Mouse (Mus musculus): ENCODE results near the gene Trmt61a. TPM values are rescaled to one million over a fixed set of nuclear protein-coding genes. Genes with fewer than 3 reads are reported as not detected.
A peak's percentile ranks its signal among the peaks of the same experiment; 100 is the strongest.
"Not testable (repeated sequence)": the region's sequence is repeated elsewhere in the genome, so short reads cannot be mapped to it uniquely, and the experiment has no call there.

Gene Trmt61a
- 3.4 and 4.6 TPM in 2 replicates for polyA plus RNA-seq (2014; fragmentation: Nextera tagmentation; extraction: Ambion mirVana)

DNA sequence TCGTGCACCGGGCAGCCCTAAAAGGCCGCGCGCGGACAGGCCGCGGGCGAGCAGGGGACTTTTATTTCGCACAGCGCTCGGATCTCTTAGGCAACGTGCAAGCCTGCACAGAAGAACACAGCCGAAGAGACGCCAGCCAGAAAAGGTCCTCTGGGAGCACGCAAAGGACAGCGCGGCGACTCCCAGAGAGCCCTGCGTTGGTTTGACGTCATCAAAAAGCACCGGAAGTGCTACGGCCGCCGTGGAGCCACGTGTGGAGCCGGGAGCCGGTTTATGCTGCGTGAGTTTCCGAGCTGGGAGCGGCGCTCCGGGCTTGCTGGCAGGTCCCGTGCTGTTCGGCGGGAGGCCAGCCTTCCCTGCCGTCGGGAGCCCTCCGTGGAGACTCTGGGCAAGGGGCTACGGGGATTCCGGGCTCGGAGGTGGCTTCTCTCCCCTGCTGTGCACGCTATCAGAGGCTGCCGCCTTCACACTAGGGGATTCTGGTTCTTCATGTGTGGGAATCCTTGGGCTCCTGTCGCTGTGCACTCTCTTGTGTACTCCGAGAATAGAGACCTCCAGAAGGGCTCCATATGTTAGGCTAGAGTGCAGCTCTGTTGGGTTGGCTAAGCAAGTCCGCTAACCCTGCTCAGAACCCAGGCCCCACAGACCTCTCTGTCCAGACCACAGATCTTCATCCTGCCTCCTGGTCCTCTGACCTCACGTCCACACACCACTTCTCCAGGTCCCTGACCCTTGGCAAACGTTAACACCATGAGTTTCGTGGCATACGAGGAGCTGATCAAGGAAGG is at the start of gene Trmt61a:
Gene Trmt61a, plus strand, starts transcription at position 224 of the 788 bp plus-strand sequence.
- peak; percentile 67 for ATAC-seq (replicated peaks; ENCODE audit: insufficient number of reproducible peaks, low FRiP score, low TSS enrichment)
- Histone ChIP-seq H3K27me3 (ENCODE audit: control insufficient read depth, insufficient read depth, low read length) (no peaks in the 10 kb centered on the region), H3K4me2 (peak within 1 kb of the TSS; percentile 75), H3K36me3 (ENCODE audit: control insufficient read depth, insufficient read depth, low read length) (no peaks in the 10 kb centered on the region), H3K9me3 (replicated peaks; ENCODE audit: control insufficient read depth, low read length) (no peaks in the 10 kb centered on the region), H3K4me1 (ENCODE audit: control insufficient read depth, insufficient read depth, low read length) (peaks cover 38% of the 10 kb centered on the region), H3K27ac (ENCODE audit: low read depth, low read length) (peak within 1 kb of the TSS; percentile 96), H3K9ac (ENCODE audit: low read depth, low read length) (peak within 1 kb of the TSS; percentile 83), H3K4me3 (ENCODE audit: low read depth, low read length) (peak within 1 kb of the TSS; percentile 69)
- under 1% methylated on average over 51 of the region's 51 CpGs for WGBS (ENCODE audit: insufficient replicate concordance)

DNA sequence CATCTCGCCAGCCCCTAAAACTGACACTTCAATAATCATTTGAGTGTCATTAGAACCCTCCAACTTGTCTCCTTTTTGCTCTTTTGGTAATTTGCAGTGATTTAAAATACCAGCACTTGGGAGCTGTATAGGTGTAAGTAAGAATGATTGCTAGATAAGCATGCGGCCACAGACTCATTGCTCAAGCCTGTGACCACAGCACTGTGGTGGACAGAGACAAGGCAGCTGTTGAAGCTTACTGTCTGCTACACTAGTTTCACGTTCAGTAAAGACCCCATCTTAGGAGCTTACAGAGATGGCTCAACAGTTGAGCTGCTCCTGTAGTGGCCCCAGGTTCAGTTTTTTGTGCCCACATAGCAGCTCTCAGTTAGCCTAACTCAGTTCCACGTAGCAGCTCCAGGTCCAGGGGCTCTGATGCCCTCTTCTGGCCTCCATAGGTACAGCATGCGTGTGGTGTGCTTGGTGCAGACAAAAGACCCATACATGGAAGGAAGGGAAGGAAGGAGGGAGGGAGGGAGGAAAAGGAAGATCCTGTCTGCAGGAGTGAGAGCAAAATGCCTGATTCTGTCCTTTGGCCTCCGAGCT is 29.8 kb upstream of the Trmt61a start:
- Histone ChIP-seq H3K27me3 (ENCODE audit: control insufficient read depth, insufficient read depth, low read length) (no peaks in the 10 kb centered on the region), H3K4me3 (ENCODE audit: low read depth, low read length) (no peak overlapping the region), H3K4me2 (no peak overlapping the region), H3K36me3 (ENCODE audit: control insufficient read depth, insufficient read depth, low read length) (peaks cover 21% of the 10 kb centered on the region), H3K9ac (ENCODE audit: low read depth, low read length) (no peak overlapping the region), H3K4me1 (ENCODE audit: control insufficient read depth, insufficient read depth, low read length) (no peaks in the 10 kb centered on the region), H3K27ac (ENCODE audit: low read depth, low read length) (no peak overlapping the region), H3K9me3 (replicated peaks; ENCODE audit: control insufficient read depth, low read length) (no peaks in the 10 kb centered on the region)
- no peak for ATAC-seq (replicated peaks; ENCODE audit: insufficient number of reproducible peaks, low FRiP score, low TSS enrichment)
- 54% methylated on average over 6 of the region's 6 CpGs for WGBS (ENCODE audit: insufficient replicate concordance)

DNA sequence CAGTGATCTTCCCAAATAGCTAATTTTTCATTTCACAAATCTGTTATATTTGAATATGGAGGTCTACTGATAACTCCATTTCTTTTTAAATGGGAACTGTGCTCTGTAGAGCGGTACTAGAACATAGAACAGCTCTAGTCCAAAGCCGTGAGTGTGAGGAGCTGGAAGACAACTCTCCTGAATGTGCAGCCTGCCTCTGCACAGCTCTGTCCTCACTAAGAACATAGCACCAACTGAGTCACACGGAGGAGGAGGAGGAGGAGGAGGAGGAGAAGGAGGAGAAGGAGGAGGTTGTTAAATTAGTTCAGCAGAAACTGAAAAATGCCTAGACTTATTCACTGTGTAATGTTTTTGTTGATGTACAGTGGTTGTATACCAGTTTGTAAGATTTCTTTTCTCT is 25.0 kb upstream of the Trmt61a start:
- Histone ChIP-seq H3K27me3 (ENCODE audit: control insufficient read depth, insufficient read depth, low read length) (no peaks in the 10 kb centered on the region), H3K27ac (ENCODE audit: low read depth, low read length) (no peak overlapping the region), H3K4me3 (ENCODE audit: low read depth, low read length) (no peak overlapping the region), H3K4me1 (ENCODE audit: control insufficient read depth, insufficient read depth, low read length) (no peaks in the 10 kb centered on the region), H3K4me2 (no peak overlapping the region), H3K9me3 (replicated peaks; ENCODE audit: control insufficient read depth, low read length) (no peaks in the 10 kb centered on the region), H3K36me3 (ENCODE audit: control insufficient read depth, insufficient read depth, low read length) (peaks cover 14% of the 10 kb centered on the region; the same call in 1 of the 2 replicates), H3K9ac (ENCODE audit: low read depth, low read length) (no peak overlapping the region)
- no peak for ATAC-seq (replicated peaks; ENCODE audit: insufficient number of reproducible peaks, low FRiP score, low TSS enrichment)
- whole genome bisulfite sequencing (ENCODE audit: insufficient replicate concordance): 83% methylated on average over 3 of the region's 3 CpGs

DNA sequence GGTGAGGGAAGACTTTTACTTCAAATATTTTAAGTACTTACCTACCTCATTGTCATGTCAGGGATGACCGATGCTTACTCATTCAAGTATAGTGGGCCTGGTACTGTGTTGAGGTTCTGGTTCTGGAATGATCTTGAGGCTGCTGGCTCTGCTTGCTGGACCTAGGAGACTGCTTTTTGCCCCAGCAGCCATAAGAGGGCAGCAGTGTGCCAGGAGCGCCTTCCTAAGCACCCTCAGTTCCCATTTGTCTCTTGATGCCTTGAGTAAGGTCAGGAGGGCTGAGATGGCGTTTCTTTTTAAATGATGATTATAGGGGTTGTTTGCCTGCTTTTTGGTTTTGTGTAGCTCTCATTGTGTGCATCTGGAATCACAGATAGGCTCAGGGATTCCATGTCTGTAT is 24.5 kb upstream of the Trmt61a start:
- Histone ChIP-seq H3K36me3 (ENCODE audit: control insufficient read depth, insufficient read depth, low read length) (peaks cover 11% of the 10 kb centered on the region; the same call in 1 of the 2 replicates), H3K9me3 (replicated peaks; ENCODE audit: control insufficient read depth, low read length) (no peaks in the 10 kb centered on the region)
- 44% methylated on average over 3 of the region's 3 CpGs for WGBS (ENCODE audit: insufficient replicate concordance)

DNA sequence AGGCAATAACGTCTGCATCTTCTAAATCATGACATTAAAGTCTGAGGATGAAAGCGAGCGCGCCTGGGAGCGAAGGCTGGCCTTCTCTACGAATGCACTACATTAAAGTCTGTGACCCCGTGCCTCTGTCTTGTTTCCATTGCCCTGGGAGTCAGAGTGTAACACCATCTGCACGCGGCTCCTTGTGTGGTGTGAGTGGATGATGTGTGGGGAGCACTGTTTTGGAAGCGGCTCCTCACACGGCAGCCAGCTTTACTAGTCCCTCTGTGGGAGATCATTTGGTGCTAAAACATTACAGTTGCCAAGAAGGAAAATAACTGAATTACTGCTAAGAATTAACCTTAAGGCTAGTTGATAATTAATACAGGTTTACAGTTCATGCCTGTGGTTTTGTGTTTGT is 22.2 kb upstream of the Trmt61a start:
- H3K9me3 ChIP-seq (replicated peaks; ENCODE audit: control insufficient read depth, low read length): no peaks in the 10 kb centered on the region
- H3K36me3 ChIP-seq (ENCODE audit: control insufficient read depth, insufficient read depth, low read length): peaks cover 10% of the 10 kb centered on the region; the same call in 1 of the 2 replicates
- no peak overlapping the region for H3K27ac ChIP-seq (ENCODE audit: low read depth, low read length)
- H3K4me3 ChIP-seq (ENCODE audit: low read depth, low read length): no peak overlapping the region
- H3K27me3 ChIP-seq (ENCODE audit: control insufficient read depth, insufficient read depth, low read length): no peaks in the 10 kb centered on the region
- no peaks in the 10 kb centered on the region for H3K4me1 ChIP-seq (ENCODE audit: control insufficient read depth, insufficient read depth, low read length)
- H3K9ac ChIP-seq (ENCODE audit: low read depth, low read length): no peak overlapping the region
- WGBS (ENCODE audit: insufficient replicate concordance): 95% methylated on average over 11 of the region's 11 CpGs
- ATAC-seq (replicated peaks; ENCODE audit: insufficient number of reproducible peaks, low FRiP score, low TSS enrichment): no peak
- no peak overlapping the region for H3K4me2 ChIP-seq

More for the DNA sequence above, 24.5 kb upstream of the Trmt61a start:
- Histone ChIP-seq H3K27ac (ENCODE audit: low read depth, low read length) (no peak overlapping the region), H3K27me3 (ENCODE audit: control insufficient read depth, insufficient read depth, low read length) (no peaks in the 10 kb centered on the region), H3K4me3 (ENCODE audit: low read depth, low read length) (no peak overlapping the region), H3K4me2 (no peak overlapping the region), H3K9ac (ENCODE audit: low read depth, low read length) (no peak overlapping the region), H3K4me1 (ENCODE audit: control insufficient read depth, insufficient read depth, low read length) (no peaks in the 10 kb centered on the region)
- ATAC-seq (replicated peaks; ENCODE audit: insufficient number of reproducible peaks, low FRiP score, low TSS enrichment): no peak

DNA sequence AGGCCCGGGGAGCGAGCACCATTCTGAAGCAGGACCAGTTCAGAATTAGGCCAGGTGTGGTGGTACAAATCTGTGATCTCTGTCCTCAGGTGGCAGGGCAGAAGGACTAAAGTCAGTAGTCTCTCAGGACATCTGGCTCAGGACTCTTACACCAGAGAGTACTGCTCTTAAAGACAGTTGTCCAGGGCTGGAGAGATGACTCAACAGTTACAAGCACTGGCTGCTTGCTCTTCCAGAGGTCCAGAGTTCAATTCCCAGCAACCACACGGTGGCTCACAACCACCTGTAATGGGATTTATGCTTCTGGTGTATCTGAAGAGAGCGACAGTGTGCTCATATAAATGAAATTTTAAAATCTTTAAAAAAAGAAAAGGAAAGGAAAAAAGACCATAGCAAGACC is 18.6 kb upstream of the Trmt61a start:
- Histone ChIP-seq H3K36me3 (ENCODE audit: control insufficient read depth, insufficient read depth, low read length) (peaks cover 8% of the 10 kb centered on the region), H3K27ac (ENCODE audit: low read depth, low read length) (no peak overlapping the region), H3K4me3 (ENCODE audit: low read depth, low read length) (no peak overlapping the region), H3K4me2 (no peak overlapping the region), H3K27me3 (ENCODE audit: control insufficient read depth, insufficient read depth, low read length) (no peaks in the 10 kb centered on the region), H3K9ac (ENCODE audit: low read depth, low read length) (no peak overlapping the region), H3K4me1 (ENCODE audit: control insufficient read depth, insufficient read depth, low read length) (peaks cover 9% of the 10 kb centered on the region), H3K9me3 (replicated peaks; ENCODE audit: control insufficient read depth, low read length) (no peaks in the 10 kb centered on the region)
- no peak for ATAC-seq (replicated peaks; ENCODE audit: insufficient number of reproducible peaks, low FRiP score, low TSS enrichment)
- WGBS (ENCODE audit: insufficient replicate concordance): 93% methylated on average over 4 of the region's 4 CpGs

DNA sequence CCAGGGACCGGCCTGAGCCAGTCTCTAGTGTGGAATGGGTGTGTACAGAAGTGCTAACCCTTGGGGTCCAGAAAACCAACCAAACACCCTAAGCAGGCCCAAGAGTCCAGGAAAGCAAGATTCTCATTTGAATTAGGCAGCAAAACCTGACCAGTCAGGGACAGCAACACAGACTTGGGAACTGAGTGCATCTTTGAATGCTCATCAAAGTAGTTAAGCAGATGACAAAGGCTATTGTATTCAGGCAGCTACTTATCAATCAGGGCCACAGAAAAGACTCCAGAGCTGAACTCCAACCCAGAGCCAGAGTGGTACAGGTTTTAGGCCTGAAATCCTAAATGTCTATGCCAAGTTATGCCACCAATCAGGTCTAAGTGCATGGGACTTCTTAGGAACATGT is 17.3 kb upstream of the Trmt61a start:
- no peak overlapping the region for H3K4me3 ChIP-seq (ENCODE audit: low read depth, low read length)
- no peak overlapping the region for H3K9ac ChIP-seq (ENCODE audit: low read depth, low read length)
- ATAC-seq (replicated peaks; ENCODE audit: insufficient number of reproducible peaks, low FRiP score, low TSS enrichment): no peak
- peaks cover 22% of the 10 kb centered on the region for H3K4me1 ChIP-seq (ENCODE audit: control insufficient read depth, insufficient read depth, low read length)
- 96% methylated on average over 1 of the region's 1 CpGs for WGBS (ENCODE audit: insufficient replicate concordance)
- no peak overlapping the region for H3K27ac ChIP-seq (ENCODE audit: low read depth, low read length)
- H3K36me3 ChIP-seq (ENCODE audit: control insufficient read depth, insufficient read depth, low read length): peaks cover 4% of the 10 kb centered on the region
- no peaks in the 10 kb centered on the region for H3K27me3 ChIP-seq (ENCODE audit: control insufficient read depth, insufficient read depth, low read length)
- no peak overlapping the region for H3K4me2 ChIP-seq
- no peaks in the 10 kb centered on the region for H3K9me3 ChIP-seq (replicated peaks; ENCODE audit: control insufficient read depth, low read length)

DNA sequence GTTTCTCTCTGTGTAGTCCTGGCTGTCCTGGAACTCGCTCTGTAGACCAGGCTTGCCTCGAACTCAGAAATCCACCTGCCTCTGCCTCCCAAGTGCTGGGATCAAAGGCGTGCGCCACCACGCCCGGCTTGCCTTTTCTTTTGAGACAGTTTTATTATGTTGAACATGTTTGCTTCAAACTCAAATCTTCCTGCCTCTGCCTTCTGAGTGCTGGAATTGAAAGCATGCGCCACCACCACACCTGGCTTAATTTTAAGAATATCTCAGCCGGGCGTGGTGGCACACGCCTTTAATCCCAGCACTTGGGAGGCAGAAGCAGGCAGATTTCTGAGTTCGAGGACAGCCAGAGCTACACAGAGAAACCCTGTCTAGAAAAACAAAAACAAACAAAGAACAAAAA is 16.4 kb upstream of the Trmt61a start:
- not testable (repeated sequence) for H3K36me3 ChIP-seq (ENCODE audit: control insufficient read depth, insufficient read depth, low read length); H3K9me3 ChIP-seq (replicated peaks; ENCODE audit: control insufficient read depth, low read length); ATAC-seq (replicated peaks; ENCODE audit: insufficient number of reproducible peaks, low FRiP score, low TSS enrichment); H3K4me3 ChIP-seq (ENCODE audit: low read depth, low read length); H3K27me3 ChIP-seq (ENCODE audit: control insufficient read depth, insufficient read depth, low read length); H3K9ac ChIP-seq (ENCODE audit: low read depth, low read length); H3K27ac ChIP-seq (ENCODE audit: low read depth, low read length); H3K4me2 ChIP-seq
- WGBS (ENCODE audit: insufficient replicate concordance): 95% methylated on average over 11 of the region's 11 CpGs
- H3K4me1 ChIP-seq (ENCODE audit: control insufficient read depth, insufficient read depth, low read length): peaks cover 30% of the 10 kb centered on the region

Data from heart, embryonic 11.5 days (tissue).